Mouse (Mus musculus) heart, embryonic 12.5 days (tissue): ENCODE measurements around the gene Hoxc13. TPM values are rescaled to one million over a fixed set of nuclear protein-coding genes. Genes with fewer than 3 reads are reported as not detected.

Source experiments
- ATAC-seq: fragments of 200-750 bp; cut with Nextera tagmentation; 2 replicates; pipeline ENCODE4 v1.8.0; 2017; ENCODE audit warnings: moderate TSS enrichment, moderate library complexity; ENCODE audit not compliant: insufficient number of reproducible peaks, low FRiP score
- H3K27ac ChIP-seq: fragments of 300-500 bp; sonication (generic); 2 replicates; pipeline ENCODE4 v1.5.1; 2016; ENCODE audit warnings: mild to moderate bottlenecking, moderate library complexity; ENCODE audit not compliant: poor library complexity, severe bottlenecking
- H3K27me3 ChIP-seq: fragments of 300-500 bp; sonication (generic); replicated peaks from 2 replicates; pipeline ENCODE4 v1.6.1; 2016; ENCODE audit warnings: mild to moderate bottlenecking, moderate library complexity
- H3K36me3 ChIP-seq: fragments of 300-500 bp; sonication (generic); 2 replicates; pipeline ENCODE4 v1.6.1; 2016; ENCODE audit warnings: mild to moderate bottlenecking, moderate library complexity
- H3K4me1 ChIP-seq: fragments of 300-500 bp; sonication (generic); replicated peaks from 2 replicates; pipeline ENCODE4 v1.6.1; 2016; ENCODE audit warnings: mild to moderate bottlenecking
- H3K4me2 ChIP-seq: fragments of 300-500 bp; sonication (generic); 2 replicates; pipeline ENCODE4 v1.6.1; 2016; ENCODE audit warnings: mild to moderate bottlenecking, moderate library complexity
- H3K4me3 ChIP-seq: fragments of 300-500 bp; sonication (generic); 2 replicates; pipeline ENCODE4 v1.5.1; 2016; ENCODE audit warnings: mild to moderate bottlenecking
- H3K9ac ChIP-seq: fragments of 300-500 bp; sonication (generic); 2 replicates; pipeline ENCODE4 v1.6.1; 2016; ENCODE audit warnings: mild to moderate bottlenecking, moderate library complexity
- H3K9me3 ChIP-seq: fragments of 300-500 bp; sonication (generic); replicated peaks from 2 replicates; pipeline ENCODE4 v1.6.1; 2016; ENCODE audit warnings: mild to moderate bottlenecking, moderate library complexity
- WGBS: fragments of 180-500 bp; shearing (Covaris S2); methylation state at CpG from one replicate; pipeline ENCODE4 v1.1.7; 2016; 5-methylcytosine and 5-hydroxymethylcytosine counted together
- polyA plus RNA-seq: library from polyadenylated mRNA; unstranded; fragments of >200 nt; fragmentation: Nextera tagmentation; extraction: Ambion mirVana; gene quantifications from 2 replicates; pipeline ENCODE4 v1.2.1, GENCODE M21; 2016

Gene Hoxc13
- polyA plus RNA-seq, 1 experiment from 2014 or later = 0.18 TPM

DNA sequence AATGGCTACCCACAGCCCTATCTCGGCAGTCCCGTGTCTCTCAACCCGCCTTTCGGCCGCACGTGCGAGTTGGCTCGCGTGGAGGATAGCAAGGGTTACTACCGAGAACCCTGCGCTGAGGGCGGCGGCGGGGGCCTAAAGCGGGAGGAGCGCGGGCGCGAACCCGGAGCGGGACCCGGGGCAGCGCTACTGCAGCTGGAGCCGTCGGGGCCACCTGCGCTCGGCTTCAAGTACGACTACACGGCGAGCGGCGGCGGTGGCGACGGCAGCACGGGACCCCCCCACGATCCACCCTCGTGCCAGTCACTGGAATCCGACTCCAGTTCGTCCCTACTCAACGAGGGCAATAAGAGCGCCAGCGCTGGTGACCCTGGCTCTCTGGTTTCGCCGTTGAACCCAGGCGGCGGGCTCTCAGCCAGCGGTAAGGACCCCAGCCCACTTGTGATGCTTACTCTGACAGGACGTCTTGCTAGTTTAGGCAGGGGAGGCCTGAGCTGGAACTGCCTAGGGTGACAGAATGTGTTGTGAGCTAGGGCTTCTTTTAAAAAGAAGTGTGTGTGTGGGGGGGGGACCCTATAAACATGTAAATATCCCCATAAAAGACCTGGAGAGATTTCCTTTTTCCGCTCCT lies 16.2 kb downstream of the Hoxc13 start:
- Histone ChIP-seq H3K9ac (no peak overlapping the region), H3K36me3 (no peaks in the 10 kb centered on the region), H3K4me1 (0 out of 2 replicates have a peak, but pooled peaks cover 5% of the 10 kb centered on the region), H3K27ac (no peak overlapping the region), H3K27me3 (peaks cover 99% of the 10 kb centered on the region), H3K4me2 (no peak overlapping the region), H3K9me3 (no peaks in the 10 kb centered on the region), H3K4me3 (no peak overlapping the region; the same call in 1 of the 2 replicates)
- ATAC-seq = no peak
- 2% methylated on average over 50 of the region's 50 CpGs for WGBS

DNA sequence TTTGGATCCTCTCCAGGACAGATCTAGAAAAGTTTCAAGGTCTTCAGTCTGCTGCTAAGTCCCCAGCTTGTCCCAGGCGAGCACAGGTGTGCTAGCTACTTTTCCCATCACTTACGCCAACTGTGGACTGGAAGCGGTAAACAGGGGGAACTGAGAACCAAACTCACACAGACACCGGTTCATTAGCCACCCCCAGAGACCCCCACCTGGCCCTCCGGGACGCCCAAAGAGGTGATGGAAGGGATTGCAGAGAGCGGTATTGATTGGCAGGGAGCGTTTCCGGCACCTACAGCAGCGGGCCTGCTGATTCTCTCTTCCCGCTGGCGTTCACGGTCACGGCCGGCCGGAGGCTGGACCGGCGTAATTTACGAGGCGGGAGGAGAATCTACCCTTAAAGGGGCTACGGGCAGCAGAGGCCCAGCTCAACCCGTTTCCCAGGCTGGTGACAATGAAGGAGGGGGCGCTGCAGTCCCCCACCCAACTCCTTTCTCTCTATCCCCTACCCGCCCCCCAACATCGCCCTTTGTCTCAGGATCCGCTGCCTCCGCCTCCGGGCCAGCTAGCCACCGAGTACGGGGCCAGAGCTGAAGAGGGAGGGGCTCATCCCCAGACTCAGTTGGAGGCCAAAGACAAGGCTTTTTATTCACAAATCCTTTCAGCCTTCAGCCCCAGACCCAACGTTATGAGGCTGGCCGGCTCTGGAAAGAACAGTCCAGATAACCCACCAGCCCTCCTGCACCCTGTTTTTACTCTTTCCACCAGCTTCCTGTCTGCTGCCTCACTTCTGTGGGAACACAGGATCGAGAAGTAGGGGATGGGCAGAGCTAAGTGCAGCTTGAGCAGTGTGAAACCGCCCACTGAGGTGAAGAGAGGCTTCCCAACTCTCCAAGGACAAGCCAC lies 18.6 kb downstream of the Hoxc13 start:
- H3K4me2 ChIP-seq = no peak overlapping the region
- peaks cover 97% of the 10 kb centered on the region for H3K27me3 ChIP-seq
- no peak overlapping the region for H3K9ac ChIP-seq
- H3K4me1 ChIP-seq = 0 out of 2 replicates have a peak, but pooled peaks cover 5% of the 10 kb centered on the region
- H3K4me3 ChIP-seq = no peak overlapping the region
- H3K27ac ChIP-seq = no peak overlapping the region
- ATAC-seq = no peak
- H3K9me3 ChIP-seq = no peaks in the 10 kb centered on the region
- WGBS = under 1% methylated on average over 34 of the region's 34 CpGs
- no peaks in the 10 kb centered on the region for H3K36me3 ChIP-seq

- Histone ChIP-seq H3K4me3 (peak overlapping the region; percentile 33), H3K4me1 (no peaks in the 10 kb centered on the region), H3K36me3 (no peaks in the 10 kb centered on the region), H3K27ac (no peak overlapping the region), H3K4me2 (peak overlapping the region; percentile 56), H3K27me3 (peaks cover 98% of the 10 kb centered on the region), H3K9me3 (no peaks in the 10 kb centered on the region), H3K9ac (no peak overlapping the region)
- WGBS = under 1% methylated on average over 45 of the region's 53 CpGs
- no peak for ATAC-seq
These were observed 22.0 kb downstream of the Hoxc13 start for GRCm38 (mm10) chr15:102942739-102943467.

DNA sequence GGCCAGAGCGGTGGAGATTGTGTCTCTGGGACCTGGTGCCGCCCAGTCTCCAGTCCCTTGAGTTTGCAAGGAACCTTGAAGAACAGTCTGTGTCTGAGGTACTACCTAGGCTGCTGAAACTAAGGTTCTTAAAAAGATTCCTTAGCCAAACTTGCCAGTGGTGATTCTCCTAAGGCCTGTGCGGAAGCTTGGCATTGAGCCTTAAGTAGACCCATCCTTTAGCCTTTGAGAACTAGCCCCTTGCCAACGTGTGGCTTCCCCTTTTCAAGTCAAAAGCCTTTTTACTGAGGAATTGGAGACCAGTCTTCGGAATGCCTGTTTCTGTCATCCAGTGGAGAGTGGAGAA lies 22.5 kb downstream of the Hoxc13 start:
- no peak for ATAC-seq
- H3K27me3 ChIP-seq = peaks cover 98% of the 10 kb centered on the region
- no peaks in the 10 kb centered on the region for H3K36me3 ChIP-seq
- no peak overlapping the region for H3K9ac ChIP-seq
- H3K4me2 ChIP-seq = peak overlapping the region; percentile 56
- WGBS = 4% methylated on average over 5 of the region's 5 CpGs
- no peaks in the 10 kb centered on the region for H3K9me3 ChIP-seq
- H3K27ac ChIP-seq = no peak overlapping the region
- no peaks in the 10 kb centered on the region for H3K4me1 ChIP-seq
- peak overlapping the region; percentile 33 for H3K4me3 ChIP-seq

- no peaks in the 10 kb centered on the region for H3K9me3 ChIP-seq
- H3K4me1 ChIP-seq = no peaks in the 10 kb centered on the region
- no peak for ATAC-seq
- H3K4me2 ChIP-seq = no peak overlapping the region
- no peak overlapping the region for H3K4me3 ChIP-seq
- no peak overlapping the region for H3K27ac ChIP-seq
- H3K9ac ChIP-seq = no peak overlapping the region
- peaks cover 98% of the 10 kb centered on the region for H3K27me3 ChIP-seq
- 10% methylated on average over 22 of the region's 22 CpGs for WGBS
- no peaks in the 10 kb centered on the region for H3K36me3 ChIP-seq
These were observed 24.5 kb downstream of the Hoxc13 start for GRCm38 (mm10) chr15:102945185-102946077.

DNA sequence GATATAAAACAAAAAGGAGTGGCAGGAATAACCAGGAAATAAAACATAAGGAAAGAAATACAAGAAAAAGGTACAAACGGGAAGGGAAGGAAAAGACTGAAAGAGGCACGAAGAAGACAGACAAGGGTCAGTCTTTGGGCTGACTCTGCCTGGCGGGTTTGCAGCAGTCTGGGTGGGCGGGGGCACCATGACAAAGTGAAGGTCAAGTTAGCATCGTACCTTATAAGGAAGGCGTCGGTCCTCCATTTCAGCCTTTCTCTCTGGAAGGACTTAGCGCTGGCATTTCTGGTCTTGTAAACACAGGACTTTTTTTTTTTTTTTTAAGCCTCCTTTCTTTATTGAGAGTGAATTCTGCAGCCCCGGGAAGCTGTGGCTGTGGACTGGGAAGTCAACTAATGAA lies 26.4 kb downstream of the Hoxc13 start:
- under 1% methylated on average over 9 of the region's 9 CpGs for WGBS
- no peaks in the 10 kb centered on the region for H3K9me3 ChIP-seq
- no peaks in the 10 kb centered on the region for H3K36me3 ChIP-seq
- H3K27ac ChIP-seq = no peak overlapping the region
- H3K4me2 ChIP-seq = no peak overlapping the region
- H3K4me3 ChIP-seq = no peak overlapping the region
- H3K4me1 ChIP-seq = no peaks in the 10 kb centered on the region
- H3K9ac ChIP-seq = no peak overlapping the region
- no peak for ATAC-seq
- peaks cover 98% of the 10 kb centered on the region for H3K27me3 ChIP-seq

GRCm38 (mm10) chr15:102948842-102949241 lies 27.9 kb downstream of the Hoxc13 start:
- Histone ChIP-seq H3K27ac (no peak overlapping the region), H3K27me3 (peaks cover 98% of the 10 kb centered on the region), H3K9me3 (no peaks in the 10 kb centered on the region), H3K4me3 (no peak overlapping the region), H3K4me1 (no peaks in the 10 kb centered on the region), H3K4me2 (no peak overlapping the region), H3K36me3 (no peaks in the 10 kb centered on the region), H3K9ac (no peak overlapping the region)
- 15% methylated on average over 2 of the region's 2 CpGs for WGBS
- no peak for ATAC-seq

DNA sequence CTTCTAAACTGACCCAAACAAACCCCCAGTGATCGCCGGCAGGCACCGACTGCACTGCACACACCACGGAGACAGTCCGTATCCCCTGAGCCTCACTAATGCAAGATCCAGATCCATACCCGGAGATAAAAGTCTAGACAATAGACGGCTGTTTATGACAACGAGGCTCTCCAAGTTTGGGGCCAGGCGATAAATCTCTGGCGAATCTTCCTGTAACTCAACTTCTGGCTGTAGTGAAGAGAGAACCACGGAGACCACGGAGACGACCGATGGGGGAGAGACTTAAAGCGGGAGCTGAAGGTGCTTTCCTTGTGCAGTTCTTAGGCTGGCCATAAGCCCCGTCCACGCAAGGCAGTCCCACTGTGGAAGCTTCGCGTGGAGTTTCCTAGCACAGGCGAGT lies 28.8 kb downstream of the Hoxc13 start:
- WGBS = 4% methylated on average over 20 of the region's 20 CpGs
- no peak overlapping the region for H3K4me3 ChIP-seq
- H3K4me1 ChIP-seq = no peaks in the 10 kb centered on the region
- no peak overlapping the region for H3K4me2 ChIP-seq
- no peaks in the 10 kb centered on the region for H3K36me3 ChIP-seq
- no peak overlapping the region for H3K27ac ChIP-seq
- ATAC-seq = no peak
- peaks cover 100% of the 10 kb centered on the region for H3K27me3 ChIP-seq
- H3K9me3 ChIP-seq = no peaks in the 10 kb centered on the region
- no peak overlapping the region for H3K9ac ChIP-seq

DNA sequence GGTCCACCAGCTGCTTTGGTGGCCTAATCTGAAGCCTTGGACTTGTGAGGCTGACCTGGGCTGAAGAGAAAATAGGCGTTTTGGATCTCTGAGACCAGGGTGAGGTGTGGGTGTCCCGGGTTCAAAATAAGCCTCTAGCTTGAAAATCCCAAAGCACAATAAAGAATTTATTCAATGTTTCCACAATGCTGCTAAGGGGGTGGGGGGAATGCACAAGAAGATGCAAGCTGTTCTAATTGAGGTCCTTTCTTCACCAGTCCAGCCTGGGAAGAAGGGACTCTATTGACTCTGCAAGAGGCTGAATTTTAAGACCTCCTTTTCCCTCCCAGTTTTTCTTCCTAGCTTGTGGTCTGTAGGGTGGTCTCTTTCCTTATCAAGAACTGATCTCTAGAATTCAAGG lies 30.0 kb downstream of the Hoxc13 start:
- 14% methylated on average over 2 of the region's 2 CpGs for WGBS
- Histone ChIP-seq H3K4me1 (peaks cover 6% of the 10 kb centered on the region), H3K9ac (no peak overlapping the region), H3K36me3 (no peaks in the 10 kb centered on the region), H3K27ac (no peak overlapping the region), H3K4me3 (no peak overlapping the region), H3K9me3 (no peaks in the 10 kb centered on the region), H3K27me3 (peaks cover 100% of the 10 kb centered on the region), H3K4me2 (no peak overlapping the region)
- no peak for ATAC-seq

- H3K27me3 ChIP-seq = peaks cover 99% of the 10 kb centered on the region
- H3K4me3 ChIP-seq = no peak overlapping the region
- ATAC-seq = no peak
- H3K27ac ChIP-seq = no peak overlapping the region
- H3K36me3 ChIP-seq = no peaks in the 10 kb centered on the region
- WGBS = 6% methylated on average over 6 of the region's 6 CpGs
- H3K4me1 ChIP-seq = peaks cover 11% of the 10 kb centered on the region
- no peak overlapping the region for H3K9ac ChIP-seq
- H3K9me3 ChIP-seq = no peaks in the 10 kb centered on the region
- H3K4me2 ChIP-seq = no peak overlapping the region
These were observed 32.7 kb downstream of the Hoxc13 start for GRCm38 (mm10) chr15:102953561-102953960.
